Mouse (Mus musculus): ENCODE data around the gene Surf1. TPM values are rescaled to one million over a fixed set of nuclear protein-coding genes. Genes with fewer than 3 reads are reported as not detected.
"Not testable (repeated sequence)": the region's sequence is repeated elsewhere in the genome, so short reads cannot be mapped to it uniquely, and the experiment has no call there.

Surf1 gene
- total RNA-seq, 2 experiments from 2014 or later: 93.3 to 97.0 TPM

DNA sequence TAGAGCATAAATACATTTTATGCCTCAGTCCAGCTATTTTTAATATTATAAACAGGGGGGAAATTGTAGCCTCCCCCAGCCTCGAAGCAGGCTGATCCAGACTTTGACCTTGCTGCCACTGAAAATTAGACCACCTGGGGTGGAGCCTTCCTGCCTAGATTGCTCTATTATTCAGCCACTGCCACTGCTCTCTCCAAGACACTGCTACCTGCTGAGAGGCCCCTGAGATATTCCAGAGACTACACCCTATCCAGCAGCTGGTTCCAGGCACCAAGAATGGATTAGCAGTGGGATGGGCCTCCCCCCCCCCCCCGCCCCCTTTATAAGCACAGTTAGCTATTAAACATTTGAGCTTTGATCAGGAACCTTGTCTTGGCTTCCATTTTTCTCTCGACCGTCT, 30.2 kb downstream of the Surf1 start:
- DNase-seq: not testable (repeated sequence)

DNA sequence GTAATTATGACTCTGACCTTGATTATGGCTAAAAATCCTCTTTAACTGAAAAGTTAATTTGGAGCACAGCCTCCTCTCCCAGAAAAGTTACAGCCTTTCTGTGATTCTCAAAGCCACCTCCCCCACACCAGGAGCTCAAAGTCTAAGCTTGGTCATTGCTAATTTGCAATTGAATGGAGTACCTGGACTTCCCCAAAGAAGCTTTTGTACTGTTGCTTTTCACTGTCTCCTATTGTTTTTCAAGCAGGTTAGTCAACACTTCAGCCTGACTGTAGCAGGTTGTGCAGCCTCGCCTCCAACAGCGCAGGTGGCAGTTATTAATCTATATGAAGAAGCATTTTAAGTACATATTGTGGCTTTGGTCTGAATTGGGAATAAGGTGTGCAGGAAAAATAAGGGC, 30.8 kb downstream of the Surf1 start:
- not testable (repeated sequence) for DNase-seq

DNA sequence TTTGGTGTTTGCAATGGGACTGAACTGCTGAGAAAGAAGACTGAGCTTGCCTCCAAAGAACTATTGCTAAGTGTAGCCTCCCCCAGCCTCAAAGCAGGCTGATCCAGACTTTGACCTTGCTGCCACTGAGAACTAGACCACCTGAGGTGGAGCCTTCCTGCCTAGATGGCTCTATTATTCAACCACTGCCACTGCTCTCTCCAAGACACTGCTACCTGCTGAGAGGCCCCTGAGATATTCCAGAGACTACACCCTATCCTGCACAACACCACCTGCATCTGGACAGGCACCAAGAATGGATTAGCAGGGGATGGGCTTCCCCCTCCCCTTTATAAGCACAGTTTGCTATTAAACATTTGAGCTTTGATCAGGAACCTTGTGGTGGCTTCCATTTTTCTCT, 37.8 kb downstream of the Surf1 start:
- DNase-seq: no peak

GRCm38 (mm10) chr2:26870666-26871065, 45.7 kb downstream of the Surf1 start:
- DNase-seq: no peak

DNA sequence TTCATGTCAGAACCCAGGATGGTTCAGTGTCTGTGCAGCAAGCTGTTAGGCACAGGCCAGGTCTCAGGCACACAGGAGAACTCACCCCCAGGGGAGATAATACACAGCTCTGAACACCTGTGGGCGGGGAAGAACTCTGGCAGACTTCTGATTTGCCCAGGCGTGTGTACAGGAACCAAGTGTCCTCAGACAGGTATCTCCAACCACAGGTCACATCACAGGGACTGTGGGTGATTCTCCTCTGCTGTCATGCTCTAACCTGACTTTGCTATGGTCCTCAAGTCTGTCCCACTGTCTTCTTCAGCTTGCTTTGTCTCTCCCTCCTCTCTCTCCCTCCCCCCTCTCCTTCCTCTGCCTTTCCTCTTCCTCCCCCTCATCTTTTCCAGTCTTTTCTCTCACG, 51.5 kb downstream of the Surf1 start, which contains the start of gene Abo:
Abo (minus strand) TSS at position 101 of the 400 bp plus-strand sequence.
- DNase-seq: no peak

Other genes starting within 250 kb of the Surf1 start
- not detected for gene Lcn4, start 245.2 kb downstream of the Surf1 start, total RNA-seq (2021)
- not detected for gene Abo, start 51.6 kb downstream of the Surf1 start, total RNA-seq (2021)
- gene Surf6, start 13.7 kb downstream of the Surf1 start, total RNA-seq (2021): 10 to 100 TPM; 24.5 to 25.6 TPM
- gene Med22, start 5.9 kb downstream of the Surf1 start, total RNA-seq (2021): 10 to 100 TPM; 47.8 to 52.6 TPM
- gene Rpl7a, start 5.8 kb downstream of the Surf1 start, total RNA-seq (2021): 100 to 1,000 TPM; 242 to 247 TPM
- 10 to 100 TPM; 34.4 to 34.5 TPM for gene Surf2, start 163 bp downstream of the Surf1 start, total RNA-seq (2021)
- gene Surf4, start 17.4 kb upstream of the Surf1 start, total RNA-seq (2021): 10 to 100 TPM; 59.0 to 59.6 TPM
- under 1 TPM in 1 of 2 experiments, not detected in 1; 0.46 TPM for gene Stkld1, start 17.5 kb upstream of the Surf1 start, total RNA-seq (2021)
- 10 to 100 TPM; 64.8 to 74.5 TPM for gene Rexo4, start 47.9 kb upstream of the Surf1 start, total RNA-seq (2021)
- gene Adamts13, start 56.9 kb upstream of the Surf1 start, total RNA-seq (2021): 1 to 10 TPM in 1 of 2 experiments, under 1 TPM in 1; 0.71 to 1.7 TPM
- gene Cacfd1, start 93.4 kb upstream of the Surf1 start, total RNA-seq (2021): 10 to 100 TPM; 42.8 to 46.6 TPM
- gene Slc2a6, start 111.5 kb upstream of the Surf1 start, total RNA-seq (2021): 10 to 100 TPM; 40.1 to 44.9 TPM
- under 1 TPM; 0.46 to 0.77 TPM for gene Mymk, start 155.6 kb upstream of the Surf1 start, total RNA-seq (2021)
- 10 to 100 TPM; 10.5 to 12.3 TPM for gene Adamtsl2, start 162.8 kb upstream of the Surf1 start, total RNA-seq (2021)
- 100 to 1,000 TPM; 107 to 130 TPM for gene Fam163b, start 226.0 kb upstream of the Surf1 start, total RNA-seq (2021)
- gene Dbh, start 248.7 kb upstream of the Surf1 start, total RNA-seq (2021): under 1 TPM; 0.25 to 0.48 TPM